Mouse (Mus musculus): ENCODE results near the gene Sowaha.

Sowaha gene

DNA sequence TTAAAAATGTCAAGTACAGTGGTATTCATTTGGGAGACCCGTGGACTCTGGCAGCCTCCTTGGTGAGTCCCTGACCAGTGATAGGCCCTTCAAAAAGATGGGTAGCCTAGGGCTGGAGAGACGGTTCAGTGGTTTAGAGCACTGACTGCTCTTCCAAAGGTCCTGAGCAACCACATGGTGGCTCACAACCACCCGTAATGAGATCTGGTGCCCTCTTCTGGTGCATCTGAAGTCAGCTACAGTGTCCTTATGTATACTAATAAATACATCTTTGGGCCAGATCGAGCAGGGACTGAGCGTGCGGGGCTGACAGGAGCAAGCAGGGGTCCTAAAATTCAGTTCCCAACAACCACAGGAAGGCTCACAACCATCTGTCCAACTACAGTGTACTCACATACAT is 36.2 kb downstream of the Sowaha start:
- ChIA-PET CTCF (interaction anchor here in 3 of 4 experiments (0.5 to 1.9 kb wide), 8 partner anchors 12 to 907 kb away, joined by 3 to 10 read pairs (median 4); partner anchors contain the start of genes Gm9837 (in 2 of the 3), Gdf9 (in 1 of the 3), Gm10447 (in 1 of the 3) and Shroom1 (in 1 of the 3)), POLR2A (interaction anchor here in 1 of 4 experiments (0.7 to 5.8 kb wide), 5 partner anchors 8 to 366 kb away, joined by 3 to 24 read pairs (median 6); partner anchors contain the start of genes Gdf9 and Uqcrq)

DNA sequence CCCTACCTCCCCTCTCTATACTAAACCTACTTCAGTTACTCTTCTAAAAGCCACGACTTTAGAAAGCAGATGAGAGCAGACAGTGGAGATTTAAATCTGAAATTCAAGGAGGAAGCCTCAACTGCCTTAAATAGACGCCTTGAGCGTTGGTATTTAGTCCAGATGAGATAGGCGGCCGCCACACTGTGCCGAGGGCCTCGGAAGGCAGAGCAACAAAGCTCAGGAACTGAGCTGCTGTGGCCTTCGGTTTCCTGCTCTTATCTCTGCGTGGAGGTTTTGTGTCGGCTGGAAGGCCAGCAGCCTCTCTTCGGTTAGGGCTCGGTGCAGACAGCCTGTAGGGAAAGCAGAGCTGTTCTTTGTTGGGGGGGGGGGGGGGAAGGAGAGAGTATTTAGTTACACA is 38.2 kb downstream of the Sowaha start:
- CTCF ChIA-PET: interaction anchor here (0.6 to 2.6 kb wide), 10 partner anchors 11 to 87 kb away, joined by 3 to 14 read pairs (median 5); partner anchors contain the start of genes Gdf9 (in 3 of the 4), Uqcrq (in 3 of the 4), Gm10447 (in 1 of the 4) and Shroom1 (in 1 of the 4)
- POLR2A ChIA-PET: interaction anchor here in 3 of 4 experiments (0.6 to 5.8 kb wide), 12 partner anchors 9 to 1749 kb away, joined by 3 to 24 read pairs (median 4); partner anchors contain the start of genes Gdf9 (in 2 of the 3), Uqcrq (in 2 of the 3), Gm10447 (in 1 of the 3) and Hspa4 (in 1 of the 3)

DNA sequence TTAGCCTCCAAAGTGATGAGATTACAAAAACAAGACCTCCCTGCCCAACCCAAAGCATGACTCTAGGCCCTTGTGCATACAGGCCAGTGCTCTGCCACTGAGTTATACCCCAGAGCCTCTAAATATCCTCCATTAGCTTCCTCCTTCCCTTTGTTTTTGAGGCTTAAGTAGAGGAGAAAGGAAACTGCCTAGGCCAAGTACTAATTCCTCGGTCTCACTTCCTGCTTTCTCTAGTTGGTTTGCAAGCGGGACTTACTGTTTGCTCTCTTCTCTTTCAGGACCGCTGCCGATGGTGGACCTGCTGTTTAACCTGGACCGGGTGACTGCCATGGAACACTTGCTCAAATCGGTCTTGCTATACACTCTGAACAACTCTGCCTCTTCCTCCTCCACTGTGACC is 43.7 kb downstream of the Sowaha start:
- CTCF ChIA-PET: interaction anchor here in 3 of 4 experiments (0.7 to 1.5 kb wide), 6 partner anchors 17 to 30 kb away, joined by 3 to 4 read pairs (median 3); partner anchors contain the start of genes Gm10447 (in 1 of the 3) and Shroom1 (in 1 of the 3)
- POLR2A ChIA-PET: interaction anchor here (0.6 to 2.5 kb wide), 10 partner anchors 8 to 305 kb away, joined by 3 to 8 read pairs (median 4); partner anchors contain the start of genes Gm10447 (in 1 of the 4) and Rad50 (in 1 of the 4)

DNA sequence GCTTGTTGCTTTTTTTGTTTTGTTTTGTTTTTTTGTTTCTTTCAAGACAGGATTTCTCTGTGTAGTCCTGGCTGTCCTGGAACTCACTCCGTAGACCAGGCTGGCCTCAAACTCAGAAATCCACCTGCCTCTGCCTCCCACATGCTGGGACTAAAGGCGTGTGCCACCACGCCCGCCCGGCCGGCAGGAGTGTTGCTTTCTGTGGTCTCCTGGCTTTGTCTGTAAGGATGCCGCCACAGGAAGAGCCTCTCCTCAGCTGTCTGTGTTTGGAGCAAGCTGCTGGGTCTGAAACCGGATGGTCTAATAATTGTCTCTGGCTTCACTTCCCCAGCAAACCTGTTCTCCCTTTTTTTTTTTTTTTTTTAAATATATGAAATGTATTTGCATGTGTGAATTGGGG is 44.6 kb downstream of the Sowaha start:
- ChIA-PET CTCF (interaction anchor here (0.6 to 1.0 kb wide), 5 partner anchors 17 to 208 kb away, joined by 3 to 8 read pairs (median 4); no protein-coding TSS in a partner anchor), POLR2A (interaction anchor here (0.6 to 2.5 kb wide), 10 partner anchors 8 to 1512 kb away, joined by 3 to 8 read pairs (median 3); partner anchors contain the start of gene Gm10447 (in 1 of the 4))

DNA sequence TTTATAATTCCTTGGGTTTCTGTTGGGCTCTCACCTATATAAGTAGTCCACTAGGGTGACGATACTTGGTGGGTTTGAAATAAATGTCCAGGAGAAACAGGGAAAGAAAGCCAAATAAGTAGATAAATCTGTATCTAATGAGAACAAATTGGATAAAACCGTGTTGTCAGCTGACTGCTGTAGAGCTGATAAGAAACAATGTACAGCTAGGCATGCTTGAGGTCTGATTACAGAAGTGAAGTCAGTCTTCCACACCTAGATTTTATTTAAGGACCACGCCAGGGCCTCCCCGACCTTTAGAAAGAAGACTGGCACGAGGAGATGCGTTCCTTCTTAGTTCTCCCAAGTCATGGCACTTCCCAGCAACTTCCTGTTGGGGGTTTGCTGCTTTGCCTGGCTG is 47.0 kb downstream of the Sowaha start:
- CTCF ChIA-PET: no interaction called here
- POLR2A ChIA-PET: interaction anchor here in 1 of 4 experiments (1.0 to 2.1 kb wide), 4 partner anchors 9 to 132 kb away, joined by 3 to 7 read pairs (median 4); no protein-coding TSS in a partner anchor

DNA sequence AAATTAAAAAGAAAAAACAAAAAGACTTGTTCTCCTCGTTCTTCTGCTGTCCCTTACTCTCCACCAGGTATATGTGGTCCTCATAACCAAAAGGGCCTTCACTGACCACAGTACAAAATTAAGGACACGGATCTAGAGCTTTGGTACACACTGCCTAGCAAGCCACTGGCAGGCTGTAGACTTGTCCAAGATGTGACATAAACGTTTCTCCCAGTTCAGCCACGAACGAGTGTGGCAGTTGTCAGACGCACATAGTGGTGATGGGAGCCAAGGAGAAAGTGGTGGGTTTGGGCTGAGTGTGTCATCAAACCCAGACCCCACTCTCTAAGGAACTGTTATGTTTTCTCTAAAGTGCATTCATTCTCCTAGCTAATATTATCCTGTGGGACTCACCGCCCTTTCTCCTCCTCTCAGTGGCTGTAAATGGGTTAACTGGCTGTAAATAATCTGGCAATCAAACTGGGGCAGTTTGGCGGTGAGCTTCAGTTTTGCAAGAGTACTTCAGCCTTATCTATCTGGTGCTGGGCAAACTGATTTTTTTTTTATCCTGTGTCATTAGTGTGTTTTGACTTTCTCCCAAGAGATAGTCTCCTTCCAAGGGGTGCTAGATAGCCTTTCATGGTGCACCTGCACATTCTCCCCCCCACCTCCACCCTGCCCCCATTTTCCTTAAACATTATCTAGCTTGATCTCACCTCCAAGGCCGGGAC is 48.6 kb downstream of the Sowaha start:
- ChIA-PET POLR2A (interaction anchor here in 3 of 4 experiments (0.5 to 3.8 kb wide), 81 partner anchors 8 to 1333 kb away, joined by 3 to 33 read pairs (median 4); partner anchors contain the start of genes Hspa4 (in 3 of the 3), Slc22a21 (in 2 of the 3), Zcchc10 (in 2 of the 3) and Gm10447 (in 1 of the 3)), CTCF (interaction anchor here (0.5 to 2.2 kb wide), 22 partner anchors 9 to 306 kb away, joined by 3 to 13 read pairs (median 4); partner anchors contain the start of genes Gm9837 (in 2 of the 4), Gm10447 (in 1 of the 4) and Shroom1 (in 1 of the 4))

DNA sequence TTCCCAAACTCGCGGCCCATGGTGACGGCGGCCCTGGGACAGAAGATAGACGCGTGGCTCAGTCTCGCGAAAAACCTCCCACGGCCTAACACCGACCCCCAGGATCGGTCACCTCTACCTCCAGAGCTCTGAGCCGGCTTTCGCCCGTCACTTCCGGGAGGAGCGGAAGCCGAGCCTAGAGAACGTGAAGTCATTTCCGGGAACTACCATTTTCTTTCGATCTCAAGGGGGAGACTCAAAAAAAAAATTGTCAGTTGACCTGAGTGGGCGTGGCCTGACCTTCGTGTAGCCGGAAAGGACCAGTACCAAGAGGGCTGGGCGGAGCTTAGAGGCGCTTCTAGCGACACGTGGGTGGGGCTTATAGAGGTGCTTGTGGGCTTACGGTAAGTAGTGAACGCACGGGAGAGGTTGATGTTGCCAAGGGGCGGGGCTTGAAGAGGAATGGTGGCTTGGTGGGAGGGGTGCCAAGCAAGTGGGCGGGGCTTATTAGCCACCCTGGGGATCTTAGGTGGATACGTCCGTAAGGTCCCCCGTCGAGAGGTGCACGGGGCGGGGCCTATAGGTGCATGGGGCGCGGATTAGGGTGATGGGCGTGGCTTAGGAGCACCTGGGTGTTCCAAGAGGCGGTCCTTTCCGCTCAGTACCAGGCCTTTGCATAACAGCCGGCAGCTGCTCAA is 49.3 kb downstream of the Sowaha start, which contains the start of the genes Uqcrq and Gdf9:
Gene Uqcrq, minus strand, starts transcription at position 162 of the 677 bp plus-strand sequence.
Gene Gdf9, plus strand, starts transcription at position 354 of the 677 bp plus-strand sequence.
- POLR2A ChIA-PET: interaction anchor here (0.6 to 4.9 kb wide), 98 partner anchors 9 to 1990 kb away, joined by 3 to 33 read pairs (median 4); partner anchors contain the start of genes Hspa4 (in 3 of the 4), Zcchc10 (in 3 of the 4), Slc22a21 (in 2 of the 4) and Gm10447 (in 1 of the 4)
- CTCF ChIA-PET: interaction anchor here (0.5 to 2.2 kb wide), 26 partner anchors 9 to 1035 kb away, joined by 3 to 13 read pairs (median 4); partner anchors contain the start of genes Gm9837 (in 2 of the 4) and 9530068E07Rik (in 1 of the 4)

DNA sequence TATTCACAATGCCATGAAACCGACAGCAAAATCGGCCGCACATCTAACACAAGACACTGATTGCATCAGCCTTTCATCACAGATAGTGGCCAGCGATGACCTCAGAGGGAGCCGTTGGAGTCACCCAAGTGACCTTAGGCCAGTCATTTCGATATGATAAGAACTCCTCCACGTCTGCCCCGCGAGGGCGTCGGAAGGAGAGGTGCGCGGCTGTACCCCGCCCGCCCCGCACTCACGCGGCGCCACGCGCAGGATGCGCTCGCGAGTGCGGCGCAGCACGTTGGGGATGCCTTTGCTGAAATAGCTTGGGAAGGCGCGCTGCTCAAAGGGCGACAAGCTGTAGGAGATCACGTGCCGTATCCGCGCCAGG is 49.8 kb downstream of the Sowaha start:
- CTCF ChIA-PET: interaction anchor here (0.6 to 2.2 kb wide), 18 partner anchors 10 to 1034 kb away, joined by 3 to 13 read pairs (median 4); partner anchors contain the start of genes Gm9837 (in 2 of the 4) and 9530068E07Rik (in 1 of the 4)

DNA sequence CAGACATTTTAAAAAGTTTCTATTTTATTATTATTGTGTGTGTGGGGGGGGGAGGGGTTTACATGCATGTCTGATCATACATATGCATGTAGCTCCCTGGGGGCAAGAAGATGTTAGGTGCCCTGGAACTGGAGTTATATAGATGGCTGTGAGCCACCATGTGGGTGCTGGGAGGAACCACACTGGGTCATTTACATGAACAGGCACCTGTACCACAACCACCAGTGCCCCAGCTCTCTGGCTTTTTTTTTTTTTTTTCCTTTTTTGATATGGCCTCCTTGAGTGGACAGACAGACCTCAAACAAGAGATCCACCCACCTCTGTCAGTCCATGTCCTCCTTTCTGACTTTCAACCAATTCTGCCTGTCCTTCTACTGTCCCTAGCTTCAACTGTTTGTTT is 50.9 kb downstream of the Sowaha start:
- ChIA-PET POLR2A (interaction anchor here in 2 of 4 experiments (0.7 to 4.9 kb wide), 11 partner anchors 9 to 1824 kb away, joined by 3 to 24 read pairs (median 7); no protein-coding TSS in a partner anchor), CTCF (interaction anchor here in 2 of 4 experiments (0.6 to 0.7 kb wide), 2 partner anchors 58 to 88 kb away, joined by 3 to 4 read pairs; no protein-coding TSS in a partner anchor)

More for the DNA sequence above, 49.8 kb downstream of the Sowaha start:
- POLR2A ChIA-PET: interaction anchor here (0.6 to 4.9 kb wide), 81 partner anchors 8 to 1991 kb away, joined by 3 to 33 read pairs (median 4); partner anchors contain the start of genes Hspa4 (in 3 of the 4), Zcchc10 (in 3 of the 4), Slc22a21 (in 2 of the 4) and Gm10447 (in 1 of the 4)

DNA sequence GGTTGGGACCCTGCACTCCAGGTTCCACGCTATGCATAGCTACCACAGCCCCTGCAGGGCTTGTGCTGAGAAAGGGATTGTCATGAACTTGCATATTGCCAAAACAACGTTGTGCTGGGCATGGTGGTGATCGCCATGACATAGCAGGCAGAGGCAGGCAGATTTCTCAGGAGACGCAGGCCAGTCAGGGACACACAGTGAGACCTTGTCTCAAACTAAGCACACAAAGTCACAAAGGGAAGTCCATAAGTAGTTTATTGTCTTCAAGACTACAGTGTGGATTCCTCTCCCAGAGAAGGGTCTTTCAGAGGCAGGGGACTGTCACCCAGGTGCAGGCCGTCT is 51.4 kb downstream of the Sowaha start:
- ChIA-PET CTCF (interaction anchor here in 1 of 4 experiments (0.6 kb wide), 1 partner anchor 88 kb away, joined by 4 read pairs; no protein-coding TSS in a partner anchor), POLR2A (interaction anchor here in 2 of 4 experiments (0.7 to 4.9 kb wide), 8 partner anchors 10 to 1823 kb away, joined by 3 to 24 read pairs (median 6); no protein-coding TSS in a partner anchor)

DNA sequence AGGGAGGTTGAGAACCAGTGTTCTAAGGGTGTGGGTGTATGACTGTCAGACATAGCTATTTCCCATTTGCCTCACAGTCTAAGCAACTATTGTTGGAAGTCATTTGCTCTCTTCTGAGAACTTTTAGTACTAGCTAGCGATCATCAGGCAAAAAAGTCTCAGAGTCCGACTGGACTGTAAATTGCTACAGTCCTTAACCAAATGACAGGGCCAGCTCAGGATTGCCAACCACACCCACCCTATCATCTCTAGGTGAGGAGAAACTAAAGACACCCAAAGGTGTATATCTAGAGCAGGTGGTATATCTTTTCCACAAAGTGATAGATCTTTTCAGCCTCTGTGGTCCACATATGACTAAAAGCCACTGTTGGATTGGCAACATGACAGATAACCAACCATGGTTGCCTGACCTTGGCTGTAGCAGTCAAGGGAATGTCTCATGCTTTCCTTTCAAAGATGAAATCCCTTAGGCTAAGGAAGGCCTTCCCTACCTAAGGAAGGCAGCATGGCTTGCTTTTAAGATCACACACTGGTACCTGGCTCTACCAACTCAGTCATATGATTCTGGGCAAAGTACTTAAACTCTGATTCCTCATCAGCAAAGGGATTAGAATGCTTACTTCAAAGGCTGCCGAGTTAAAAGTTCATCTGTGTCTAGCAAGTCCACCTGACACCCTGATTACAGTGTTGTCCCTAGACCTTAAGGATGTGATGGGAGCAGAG is 51.9 kb downstream of the Sowaha start:
- POLR2A ChIA-PET: interaction anchor here in 2 of 4 experiments (0.6 to 4.9 kb wide), 12 partner anchors 8 to 129 kb away, joined by 3 to 18 read pairs (median 4); partner anchors contain the start of gene Hspa4 (in 2 of the 2)

DNA sequence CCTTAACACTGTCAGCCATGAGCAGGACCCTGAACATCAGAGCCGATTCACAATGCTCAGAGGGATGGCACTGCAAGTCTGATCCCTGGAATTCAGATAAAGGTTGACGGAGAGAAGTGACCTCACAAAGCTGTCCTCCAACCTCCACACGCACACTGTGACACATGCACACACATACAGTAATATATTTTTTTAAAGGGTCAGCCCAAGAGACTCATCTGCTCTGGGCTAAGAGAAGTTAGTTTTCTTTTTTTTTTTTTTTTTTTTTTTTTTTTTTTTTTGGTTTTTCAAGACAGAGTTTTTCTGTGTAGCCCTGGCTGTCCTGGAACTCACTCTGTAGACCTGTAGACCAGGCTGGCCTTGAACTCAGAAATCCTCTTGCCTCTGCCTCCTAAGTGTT is 53.2 kb downstream of the Sowaha start:
- ChIA-PET POLR2A (interaction anchor here in 2 of 4 experiments (0.7 to 4.9 kb wide), 16 partner anchors 8 to 1820 kb away, joined by 3 to 18 read pairs (median 4); partner anchors contain the start of genes Hnrnpab (in 1 of the 2) and Hspa4 (in 1 of the 2)), CTCF (interaction anchor here in 1 of 4 experiments (1.3 kb wide), 1 partner anchor 13 kb away, joined by 3 read pairs; no protein-coding TSS in a partner anchor)

More for the DNA sequence above, 51.9 kb downstream of the Sowaha start:
- CTCF ChIA-PET: no interaction called here

All from embryonic stem cell, embryonic (primary cell).